Mouse (Mus musculus): ENCODE measurements around the gene Cypt4.
"Not testable (repeated sequence)": the region's sequence is repeated elsewhere in the genome, so short reads cannot be mapped to it uniquely, and the experiment has no call there.

The Cypt4 gene

GRCm38 (mm10) chr9:24624896-24625295 is at the start of gene Cypt4:
Gene Cypt4, plus strand, starts transcription at chr9:24625196.
- no peak for DNase-seq

GRCm38 (mm10) chr9:24637341-24637740 is 12.3 kb downstream of the Cypt4 start:
- not testable (repeated sequence) for DNase-seq
